Mouse (Mus musculus) layer of hippocampus, adult 11-12 months (tissue): ENCODE measurements around the gene Sf1.

Source experiments
- DNase-seq: peaks from one replicate; pipeline ENCODE4 v3.0.0; 2022; ENCODE audit warnings: low spot score

Gene Sf1

GRCm38 (mm10) chr19:6398447-6399284 lies 35.2 kb downstream of the Sf1 start:
- no peak for DNase-seq

- DNase-seq = no peak
Observed at GRCm38 (mm10) chr19:6399285-6400095, 36.0 kb downstream of the Sf1 start, which contains the start of gene Rasgrp2. Rasgrp2 (plus strand) TSS chr19:6399340.

- DNase-seq = no peak
Observed at GRCm38 (mm10) chr19:6400096-6401086, 36.9 kb downstream of the Sf1 start.

GRCm38 (mm10) chr19:6401131-6401815 lies 37.8 kb downstream of the Sf1 start:
- DNase-seq = peak; percentile 67

GRCm38 (mm10) chr19:6401951-6402350 lies 38.5 kb downstream of the Sf1 start:
- DNase-seq = no peak

- DNase-seq = no peak
Observed at GRCm38 (mm10) chr19:6403869-6404268, 40.4 kb downstream of the Sf1 start.

- no peak for DNase-seq
Observed at GRCm38 (mm10) chr19:6405433-6405832, 41.9 kb downstream of the Sf1 start.

GRCm38 (mm10) chr19:6407109-6407508 lies 43.6 kb downstream of the Sf1 start:
- DNase-seq = no peak

GRCm38 (mm10) chr19:6407816-6408510 lies 44.5 kb downstream of the Sf1 start:
- DNase-seq = no peak

GRCm38 (mm10) chr19:6408749-6409148 lies 45.3 kb downstream of the Sf1 start:
- DNase-seq = no peak

GRCm38 (mm10) chr19:6409176-6409575 lies 45.7 kb downstream of the Sf1 start:
- no peak for DNase-seq

GRCm38 (mm10) chr19:6409936-6410335 lies 46.4 kb downstream of the Sf1 start:
- DNase-seq = no peak

GRCm38 (mm10) chr19:6412798-6413197 lies 49.3 kb downstream of the Sf1 start:
- DNase-seq = no peak

- no peak for DNase-seq
Observed at GRCm38 (mm10) chr19:6415454-6415853, 52.0 kb downstream of the Sf1 start.

GRCm38 (mm10) chr19:6416124-6416770 lies 52.8 kb downstream of the Sf1 start:
- no peak for DNase-seq

GRCm38 (mm10) chr19:6416894-6417761 lies 53.6 kb downstream of the Sf1 start:
- no peak for DNase-seq

GRCm38 (mm10) chr19:6418233-6418879 lies 54.9 kb downstream of the Sf1 start, which contains the start of gene Nrxn2:
Nrxn2 (plus strand) TSS chr19:6418731.
- peak; percentile 94 for DNase-seq

- no peak for DNase-seq
Observed at GRCm38 (mm10) chr19:6418984-6419692, 55.6 kb downstream of the Sf1 start.
